Mouse (Mus musculus): Measurements from ENCODE around the gene Gnai2. TPM values are rescaled to one million over a fixed set of nuclear protein-coding genes. Genes with fewer than 3 reads are reported as not detected.

The Gnai2 gene
- total and polyA plus RNA-seq, 3 experiments: 232 to 657 (median 375) TPM

DNA sequence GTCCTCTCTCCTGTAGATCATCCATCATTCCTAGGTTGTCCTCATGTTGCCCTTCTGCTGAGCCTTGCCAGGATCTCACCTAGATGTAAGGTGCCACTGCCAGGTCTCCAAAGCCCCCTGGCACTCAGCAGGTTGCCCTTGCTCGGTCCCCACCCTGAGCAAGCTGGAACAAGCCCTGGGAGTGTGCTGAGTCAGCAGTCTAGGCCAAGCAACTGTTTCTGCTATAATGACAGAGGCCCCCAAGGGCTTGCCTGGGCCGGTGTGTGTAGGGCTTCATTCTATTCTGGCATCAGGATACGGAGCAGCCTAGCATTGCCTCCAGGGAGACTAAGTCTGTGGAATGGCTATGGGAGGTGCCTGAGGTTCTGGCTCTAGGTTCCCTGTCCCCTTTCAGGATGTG is 25.6 kb upstream of the Gnai2 start:
- Histone ChIP-seq H3K27me3 (ENCODE audit: insufficient read depth, low read length) (peaks cover 79% of the 10 kb centered on the region), H3K4me3 (ENCODE audit: low read depth, low read length) (no peak overlapping the region), H3K9me3 (replicated peaks) (no peaks in the 10 kb centered on the region), H3K36me3 (replicated peaks) (no peaks in the 10 kb centered on the region), H3K4me1 (ENCODE audit: insufficient read depth, low read depth, low read length) (no peaks in the 10 kb centered on the region)
- TF ChIP-seq GATA2 (IDR thresholded peaks at IDR 0.05; ENCODE audit: borderline replicate concordance, low read depth, low read length) (no peak), POLR2AphosphoS5 (IDR thresholded peaks at IDR 0.05; ENCODE audit: insufficient replicate concordance, low read depth, low read length) (no peak), GATA1 (IDR thresholded peaks at IDR 0.05; ENCODE audit: borderline replicate concordance, low read length) (no peak), CTCF (IDR thresholded peaks at IDR 0.05; ENCODE audit: low read depth, low read length) (no peak), TAL1 (conservative IDR thresholded peaks at IDR 0.05; ENCODE audit: low read depth, low read length) (no peak)
- DNase-seq (ENCODE audit: low spot score): no peak
- ATAC-seq (ENCODE audit: extremely low read depth, insufficient number of reproducible peaks, low FRiP score, poor library complexity, severe bottlenecking): no peak

DNA sequence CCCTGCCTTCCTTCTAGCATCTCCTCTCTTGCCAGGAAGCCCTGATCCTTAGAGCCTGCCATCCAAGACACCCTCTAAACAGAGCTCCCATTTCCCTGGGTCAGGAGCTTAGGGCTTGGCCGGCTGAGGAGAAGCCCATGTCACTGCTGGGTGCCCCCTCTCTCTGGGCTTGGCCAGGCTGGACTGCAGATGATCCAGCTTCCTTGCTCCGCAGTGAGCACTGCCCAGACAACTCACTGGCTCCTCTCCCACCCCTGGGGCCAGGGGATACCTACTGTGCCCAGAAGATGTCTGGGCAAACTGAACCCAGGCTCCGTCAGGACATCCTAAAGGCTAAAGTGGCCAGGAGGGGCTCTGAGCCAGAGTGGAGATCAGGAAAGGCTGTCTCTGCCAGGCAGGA is 24.8 kb upstream of the Gnai2 start:
- ATAC-seq (ENCODE audit: extremely low read depth, insufficient number of reproducible peaks, low FRiP score, poor library complexity, severe bottlenecking) (no peak), DNase-seq (ENCODE audit: low spot score) (no peak)
- Histone ChIP-seq H3K36me3 (replicated peaks) (no peaks in the 10 kb centered on the region), H3K27me3 (ENCODE audit: insufficient read depth, low read length) (peaks cover 79% of the 10 kb centered on the region), H3K9me3 (replicated peaks) (no peaks in the 10 kb centered on the region), H3K4me1 (ENCODE audit: insufficient read depth, low read depth, low read length) (peaks cover 4% of the 10 kb centered on the region), H3K4me3 (ENCODE audit: low read depth, low read length) (no peak overlapping the region)
- TF ChIP-seq GATA1 (IDR thresholded peaks at IDR 0.05; ENCODE audit: borderline replicate concordance, low read length): no peak
- no peak for TF ChIP-seq CTCF (IDR thresholded peaks at IDR 0.05; ENCODE audit: low read depth, low read length)
- TF ChIP-seq POLR2AphosphoS5 (IDR thresholded peaks at IDR 0.05; ENCODE audit: insufficient replicate concordance, low read depth, low read length): no peak
- no peak for TF ChIP-seq GATA2 (IDR thresholded peaks at IDR 0.05; ENCODE audit: borderline replicate concordance, low read depth, low read length)
- no peak for TF ChIP-seq TAL1 (conservative IDR thresholded peaks at IDR 0.05; ENCODE audit: low read depth, low read length)

DNA sequence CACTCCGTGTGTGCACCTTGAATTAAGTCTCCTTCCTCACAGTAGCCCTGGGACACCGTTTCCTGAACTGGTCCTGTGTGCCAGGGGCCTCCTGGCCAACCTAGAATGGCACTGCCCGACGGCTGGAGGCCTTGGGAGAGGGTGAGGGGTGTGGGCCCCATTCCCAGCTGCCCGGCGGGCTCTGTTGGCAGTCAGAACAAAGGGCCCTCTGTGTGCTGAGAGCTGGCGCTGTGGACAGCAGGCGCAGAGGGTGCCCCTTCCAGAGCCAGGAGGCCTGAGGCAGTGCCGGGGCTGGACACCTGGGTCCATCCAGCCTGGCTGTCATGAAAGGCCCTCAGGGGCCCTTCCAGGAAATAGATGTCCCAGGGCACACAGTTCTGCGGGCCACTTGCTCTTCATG is 24.4 kb upstream of the Gnai2 start:
- H3K4me1 ChIP-seq (ENCODE audit: insufficient read depth, low read depth, low read length): peaks cover 4% of the 10 kb centered on the region
- no peak for DNase-seq (ENCODE audit: low spot score)
- TF ChIP-seq GATA2 (IDR thresholded peaks at IDR 0.05; ENCODE audit: borderline replicate concordance, low read depth, low read length): no peak
- TF ChIP-seq POLR2AphosphoS5 (IDR thresholded peaks at IDR 0.05; ENCODE audit: insufficient replicate concordance, low read depth, low read length): no peak
- no peak for TF ChIP-seq CTCF (IDR thresholded peaks at IDR 0.05; ENCODE audit: low read depth, low read length)
- TF ChIP-seq GATA1 (IDR thresholded peaks at IDR 0.05; ENCODE audit: borderline replicate concordance, low read length): no peak
- no peak for TF ChIP-seq TAL1 (conservative IDR thresholded peaks at IDR 0.05; ENCODE audit: low read depth, low read length)
- H3K9me3 ChIP-seq (replicated peaks): no peaks in the 10 kb centered on the region
- ATAC-seq (ENCODE audit: extremely low read depth, insufficient number of reproducible peaks, low FRiP score, poor library complexity, severe bottlenecking): no peak
- no peak overlapping the region for H3K4me3 ChIP-seq (ENCODE audit: low read depth, low read length)
- H3K36me3 ChIP-seq (replicated peaks): no peaks in the 10 kb centered on the region
- H3K27me3 ChIP-seq (ENCODE audit: insufficient read depth, low read length): peaks cover 79% of the 10 kb centered on the region

DNA sequence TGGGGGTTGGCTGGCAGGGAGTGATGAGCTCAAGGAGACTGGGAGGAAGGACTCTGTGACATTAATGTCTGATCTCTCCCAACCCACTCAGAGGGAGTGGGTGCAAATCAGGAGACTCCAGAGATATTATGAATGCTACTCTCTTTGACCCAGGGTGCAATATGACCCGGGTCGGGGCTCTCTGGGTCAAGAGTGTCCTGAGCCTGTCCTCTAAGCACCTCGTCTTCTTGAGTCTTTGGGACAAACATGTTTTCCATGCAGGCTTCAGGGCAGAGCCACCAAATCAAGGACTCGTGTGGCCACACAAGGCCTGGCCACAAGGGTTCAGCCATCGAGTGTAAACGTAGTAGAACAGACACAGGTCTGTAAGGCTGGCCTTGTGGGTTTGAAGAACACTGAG is 22.9 kb upstream of the Gnai2 start:
- H3K27me3 ChIP-seq (ENCODE audit: insufficient read depth, low read length): peaks cover 77% of the 10 kb centered on the region
- no peaks in the 10 kb centered on the region for H3K9me3 ChIP-seq (replicated peaks)
- H3K4me3 ChIP-seq (ENCODE audit: low read depth, low read length): no peak overlapping the region
- ATAC-seq (ENCODE audit: extremely low read depth, insufficient number of reproducible peaks, low FRiP score, poor library complexity, severe bottlenecking) (no peak), DNase-seq (ENCODE audit: low spot score) (no peak)
- H3K4me1 ChIP-seq (ENCODE audit: insufficient read depth, low read depth, low read length): peaks cover 4% of the 10 kb centered on the region
- H3K36me3 ChIP-seq (replicated peaks): no peaks in the 10 kb centered on the region
- TF ChIP-seq GATA1 (IDR thresholded peaks at IDR 0.05; ENCODE audit: borderline replicate concordance, low read length) (no peak), TAL1 (conservative IDR thresholded peaks at IDR 0.05; ENCODE audit: low read depth, low read length) (no peak), CTCF (IDR thresholded peaks at IDR 0.05; ENCODE audit: low read depth, low read length) (no peak), GATA2 (IDR thresholded peaks at IDR 0.05; ENCODE audit: borderline replicate concordance, low read depth, low read length) (no peak), POLR2AphosphoS5 (IDR thresholded peaks at IDR 0.05; ENCODE audit: insufficient replicate concordance, low read depth, low read length) (no peak)

DNA sequence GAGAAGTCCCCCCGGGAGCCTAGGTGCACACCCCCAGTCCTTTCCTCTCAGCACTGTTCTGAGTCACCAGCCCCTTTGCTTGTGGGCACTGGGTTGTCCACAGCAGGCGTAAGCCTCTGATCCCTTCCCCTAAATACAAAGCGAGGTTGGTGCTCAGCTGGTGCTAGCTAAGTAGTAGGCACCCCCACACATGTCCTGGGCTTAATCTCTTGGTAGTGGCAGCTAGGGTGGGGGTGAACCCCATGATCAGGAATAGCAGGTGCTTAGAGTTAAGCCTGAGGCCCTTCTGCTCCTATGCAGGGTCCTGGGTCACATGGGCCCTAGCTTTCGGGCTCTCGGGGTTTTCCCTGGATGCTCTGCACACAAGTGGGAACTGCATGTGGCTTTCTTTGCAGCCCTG is 22.0 kb upstream of the Gnai2 start:
- Histone ChIP-seq H3K36me3 (replicated peaks) (no peaks in the 10 kb centered on the region), H3K27me3 (ENCODE audit: insufficient read depth, low read length) (peaks cover 72% of the 10 kb centered on the region), H3K4me3 (ENCODE audit: low read depth, low read length) (no peak overlapping the region), H3K4me1 (ENCODE audit: insufficient read depth, low read depth, low read length) (peaks cover 4% of the 10 kb centered on the region), H3K9me3 (replicated peaks) (no peaks in the 10 kb centered on the region)
- no peak for ATAC-seq (ENCODE audit: extremely low read depth, insufficient number of reproducible peaks, low FRiP score, poor library complexity, severe bottlenecking)
- no peak for TF ChIP-seq CTCF (IDR thresholded peaks at IDR 0.05; ENCODE audit: low read depth, low read length)
- no peak for TF ChIP-seq GATA1 (IDR thresholded peaks at IDR 0.05; ENCODE audit: borderline replicate concordance, low read length)
- no peak for TF ChIP-seq TAL1 (conservative IDR thresholded peaks at IDR 0.05; ENCODE audit: low read depth, low read length)
- no peak for TF ChIP-seq GATA2 (IDR thresholded peaks at IDR 0.05; ENCODE audit: borderline replicate concordance, low read depth, low read length)
- no peak for TF ChIP-seq POLR2AphosphoS5 (IDR thresholded peaks at IDR 0.05; ENCODE audit: insufficient replicate concordance, low read depth, low read length)
- no peak for DNase-seq (ENCODE audit: low spot score)

DNA sequence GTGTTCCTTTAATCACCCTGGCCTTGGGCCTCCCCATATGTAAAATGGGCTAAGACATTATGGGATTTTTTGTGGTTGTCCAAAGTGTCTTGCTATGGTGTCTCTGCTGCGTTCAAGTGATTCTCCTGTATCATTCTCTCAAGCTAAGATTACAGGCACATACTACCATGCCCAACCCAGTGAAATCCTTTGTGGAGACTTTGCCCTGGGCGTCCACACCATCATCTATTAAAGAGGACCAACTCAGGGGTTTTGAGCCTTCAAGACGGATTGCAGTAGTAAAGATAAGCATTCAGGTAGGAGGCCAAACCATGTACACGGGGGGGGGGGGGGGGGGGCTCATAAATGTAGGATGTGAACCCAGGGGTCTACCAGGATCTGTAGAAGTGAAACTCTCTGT is 19.4 kb upstream of the Gnai2 start:
- no peak for TF ChIP-seq TAL1 (conservative IDR thresholded peaks at IDR 0.05; ENCODE audit: low read depth, low read length)
- no peak for TF ChIP-seq POLR2AphosphoS5 (IDR thresholded peaks at IDR 0.05; ENCODE audit: insufficient replicate concordance, low read depth, low read length)
- no peak for TF ChIP-seq CTCF (IDR thresholded peaks at IDR 0.05; ENCODE audit: low read depth, low read length)
- no peak for TF ChIP-seq GATA1 (IDR thresholded peaks at IDR 0.05; ENCODE audit: borderline replicate concordance, low read length)
- TF ChIP-seq GATA2 (IDR thresholded peaks at IDR 0.05; ENCODE audit: borderline replicate concordance, low read depth, low read length): no peak
- Histone ChIP-seq H3K9me3 (replicated peaks) (no peaks in the 10 kb centered on the region), H3K4me1 (ENCODE audit: insufficient read depth, low read depth, low read length) (peaks cover 4% of the 10 kb centered on the region), H3K36me3 (replicated peaks) (no peaks in the 10 kb centered on the region), H3K4me3 (ENCODE audit: low read depth, low read length) (no peak overlapping the region), H3K27me3 (ENCODE audit: insufficient read depth, low read length) (peaks cover 78% of the 10 kb centered on the region)
- ATAC-seq (ENCODE audit: extremely low read depth, insufficient number of reproducible peaks, low FRiP score, poor library complexity, severe bottlenecking) (no peak), DNase-seq (ENCODE audit: low spot score) (no peak)
